Mouse (Mus musculus): ENCODE results near the gene Nwd2.

Nwd2 gene

DNA sequence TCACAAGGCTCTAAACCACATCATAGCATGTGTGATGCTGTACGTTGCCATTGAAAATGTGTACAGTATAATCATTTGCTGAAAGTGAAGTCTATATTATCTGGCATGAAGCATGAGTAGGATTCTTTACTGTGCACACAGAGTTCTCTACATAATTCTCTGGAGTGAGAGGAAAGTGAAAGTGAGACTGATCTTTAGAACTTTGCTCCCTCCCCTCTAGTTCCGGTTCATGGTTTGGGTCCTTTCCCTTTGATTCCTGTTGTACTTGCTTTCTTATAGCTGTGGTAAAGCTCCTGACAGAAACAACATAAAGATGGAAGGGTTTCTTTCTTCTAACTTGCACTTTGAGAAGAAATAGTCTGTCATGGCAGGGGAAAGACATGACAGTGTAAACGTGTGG, 107.0 kb downstream of the Nwd2 start:
- 87% methylated on average over 3 of the region's 3 CpGs for WGBS

DNA sequence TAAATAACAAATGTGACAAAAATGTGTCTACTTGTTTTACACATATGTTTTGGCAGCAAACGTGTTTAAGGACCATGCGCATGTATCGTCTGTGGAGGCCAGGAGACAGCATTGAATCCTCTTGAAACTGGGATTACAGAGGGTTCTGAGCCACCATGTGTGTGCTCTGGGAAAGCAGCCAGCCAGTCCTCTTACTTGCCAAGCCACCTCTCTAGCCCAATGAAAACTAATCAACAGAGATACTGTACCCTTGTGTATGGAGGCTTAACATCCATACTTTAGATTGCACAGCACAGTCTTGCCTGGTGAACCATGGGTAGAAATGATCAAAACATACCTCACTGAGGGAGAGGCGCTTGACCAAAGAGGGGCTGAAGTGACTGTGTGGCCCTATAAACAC, 117.0 kb downstream of the Nwd2 start:
- 60% methylated on average over 4 of the region's 4 CpGs for WGBS

DNA sequence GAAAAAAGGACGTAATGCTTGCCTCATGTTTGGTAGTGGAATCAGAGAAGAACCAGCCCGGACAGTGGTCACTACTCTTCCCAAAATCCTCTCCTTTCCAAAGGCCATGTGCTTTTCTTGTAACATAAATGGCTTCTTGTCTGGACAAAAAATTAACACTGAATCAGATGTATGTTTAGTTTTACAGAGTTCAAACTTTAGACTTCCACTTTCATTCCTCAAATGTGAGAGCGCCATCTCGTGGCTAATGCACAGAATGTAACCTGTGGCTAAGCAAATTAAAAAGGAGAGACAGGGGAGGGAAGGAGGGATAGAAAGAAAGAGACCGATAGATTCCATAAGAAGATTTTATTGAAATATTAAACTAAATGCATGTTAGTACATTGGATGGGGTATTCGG, 117.8 kb downstream of the Nwd2 start:
- WGBS, result 20% methylated on average over 6 of the region's 6 CpGs

DNA sequence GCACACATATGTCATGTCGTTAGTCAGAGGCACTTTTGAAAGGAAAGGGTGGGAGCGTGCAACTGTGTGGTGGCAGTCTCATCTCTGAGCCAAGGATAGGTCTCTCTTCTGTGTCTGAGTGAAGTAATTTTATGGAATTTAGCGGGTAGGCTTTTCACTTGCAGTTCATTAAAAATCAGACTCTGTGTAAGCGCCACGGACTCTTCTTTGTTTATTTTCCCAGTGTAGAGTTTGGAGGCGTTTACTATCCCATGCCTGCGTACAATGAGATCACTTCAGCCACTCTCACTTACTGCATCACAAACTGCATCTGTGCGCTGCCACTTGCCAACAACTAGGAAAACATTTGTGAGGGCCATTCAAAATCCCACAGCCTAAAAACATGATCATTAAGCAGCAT, 118.6 kb downstream of the Nwd2 start:
- 15% methylated on average over 8 of the region's 8 CpGs for WGBS

DNA sequence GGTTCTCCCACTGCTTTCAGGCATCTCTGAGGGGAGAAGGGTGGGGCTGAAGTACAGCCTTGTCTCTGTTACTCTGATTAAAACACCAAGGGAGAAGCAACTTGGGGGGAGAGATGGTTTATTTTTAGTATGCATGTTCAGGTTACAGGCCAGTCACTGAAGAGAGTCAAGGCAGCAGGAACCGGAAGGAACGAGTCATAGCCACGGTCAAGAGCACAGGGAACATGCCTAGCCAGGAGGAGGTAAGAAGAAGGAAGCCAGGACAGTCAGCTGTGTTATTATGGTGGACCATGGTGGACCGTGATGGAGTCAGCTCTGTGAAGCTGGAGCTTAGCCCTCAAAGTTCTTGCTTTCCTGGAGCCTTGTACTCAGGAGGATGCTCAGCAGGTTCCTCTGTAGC, 119.3 kb downstream of the Nwd2 start:
- WGBS, result 83% methylated on average over 4 of the region's 4 CpGs

DNA sequence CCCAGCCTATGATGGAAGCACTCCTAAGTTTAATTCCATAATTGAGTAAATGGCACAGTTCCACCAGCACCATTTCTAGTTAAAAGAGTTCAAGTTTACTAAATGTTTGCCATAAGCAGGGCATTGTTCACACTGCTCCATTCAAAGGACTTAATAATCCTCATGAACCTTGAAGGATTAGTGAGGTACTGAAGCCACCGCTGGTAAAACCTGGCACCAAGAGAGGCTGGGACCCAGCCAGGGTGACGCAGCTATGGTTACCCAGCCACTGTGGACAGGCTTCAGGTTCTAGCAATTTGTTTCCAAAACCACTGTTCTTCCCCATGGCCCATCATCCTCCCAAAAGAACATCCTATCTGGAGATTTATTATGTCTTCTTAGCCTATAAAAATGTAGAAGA, 124.1 kb downstream of the Nwd2 start:
- 59% methylated on average over 2 of the region's 2 CpGs for WGBS

DNA sequence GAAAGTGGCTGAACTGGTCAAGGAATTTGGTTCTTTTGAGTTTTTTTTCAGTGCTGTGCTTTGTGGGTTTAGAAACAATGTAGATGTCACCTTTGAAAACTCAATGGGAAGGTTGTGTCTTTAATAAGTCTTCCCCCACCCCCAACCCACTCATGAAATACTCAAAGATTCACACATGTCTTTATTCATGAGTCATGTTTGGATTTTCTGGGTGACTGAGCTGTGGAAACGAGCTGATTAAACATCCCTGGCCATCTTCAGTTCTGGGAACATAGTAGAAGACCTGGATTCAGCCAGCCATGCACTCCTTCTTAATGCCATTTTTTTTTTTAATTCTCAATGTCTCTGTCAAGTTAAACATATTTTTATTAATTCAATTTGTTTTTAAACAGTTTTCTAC, 124.7 kb downstream of the Nwd2 start:
- WGBS, result 51% methylated on average over 1 of the region's 1 CpGs

DNA sequence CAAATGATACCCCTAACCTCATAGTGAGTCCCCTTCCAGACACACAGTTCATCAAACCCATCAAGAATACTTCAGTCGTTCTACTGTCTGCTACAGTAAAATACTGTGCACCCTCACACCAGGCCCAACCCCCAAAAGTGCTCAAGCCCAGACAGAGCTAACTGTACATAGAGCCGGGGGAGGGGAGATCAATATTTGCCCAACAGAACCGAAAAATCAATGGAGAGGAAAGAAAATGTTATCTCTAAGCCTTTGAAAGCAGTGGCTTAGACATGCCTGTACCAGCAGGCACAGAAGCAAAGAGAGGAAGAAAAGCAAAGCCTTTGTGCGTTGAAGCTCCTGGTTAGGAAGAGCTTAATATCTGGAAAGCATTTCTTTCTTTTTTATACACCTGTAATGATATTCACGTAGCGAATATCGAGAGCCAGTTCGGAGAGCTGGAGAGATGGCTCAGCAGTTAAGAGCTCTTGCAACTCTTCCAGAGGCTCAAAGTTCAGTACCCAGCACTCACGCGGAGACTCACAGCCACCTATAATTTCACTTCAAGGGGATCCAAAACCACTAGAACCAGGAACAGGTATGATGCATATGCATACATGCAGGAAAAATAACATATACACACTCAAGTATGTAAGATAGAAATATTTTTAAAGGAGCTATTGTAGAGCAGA, 139.4 kb downstream of the Nwd2 start:
- 91% methylated on average over 10 of the region's 10 CpGs for WGBS

DNA sequence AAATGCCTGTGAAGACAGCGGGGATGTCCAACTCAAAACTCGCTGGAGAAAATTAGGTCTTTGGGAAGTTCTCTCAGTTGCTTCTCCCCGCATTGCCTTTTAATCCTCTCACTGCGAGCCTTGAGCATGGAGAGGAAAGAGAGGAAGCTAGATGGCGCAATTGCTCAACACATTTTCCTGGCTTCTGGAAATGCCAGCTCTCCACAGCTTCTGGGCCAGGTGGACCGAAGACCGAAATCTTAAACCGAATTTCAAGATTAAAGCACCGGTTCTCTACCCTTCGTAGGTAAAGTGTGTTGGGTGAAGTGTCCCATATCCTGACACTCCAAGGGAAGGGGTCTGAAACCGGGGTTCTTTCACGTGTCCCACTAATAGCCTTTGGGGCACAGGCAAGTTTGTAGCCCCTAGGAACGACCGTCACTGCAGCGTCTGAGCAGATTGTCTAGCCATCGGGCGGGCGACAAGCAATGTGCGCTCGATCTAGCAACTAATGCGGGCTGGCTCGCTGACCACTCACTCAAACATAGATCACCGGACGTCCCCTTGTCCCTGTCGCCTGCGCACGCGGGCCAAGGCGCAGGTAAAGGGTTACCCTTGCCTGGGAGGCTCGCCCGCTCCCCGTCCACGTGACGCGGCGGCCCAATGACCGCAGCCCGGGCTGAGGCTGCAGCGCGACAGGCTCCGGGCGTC, 163.1 kb downstream of the Nwd2 start, which contains the start of gene 0610040J01Rik:
Gene 0610040J01Rik, plus strand, starts transcription at position 545 of the 690 bp plus-strand sequence.
- WGBS, result 3% methylated on average over 42 of the region's 42 CpGs

DNA sequence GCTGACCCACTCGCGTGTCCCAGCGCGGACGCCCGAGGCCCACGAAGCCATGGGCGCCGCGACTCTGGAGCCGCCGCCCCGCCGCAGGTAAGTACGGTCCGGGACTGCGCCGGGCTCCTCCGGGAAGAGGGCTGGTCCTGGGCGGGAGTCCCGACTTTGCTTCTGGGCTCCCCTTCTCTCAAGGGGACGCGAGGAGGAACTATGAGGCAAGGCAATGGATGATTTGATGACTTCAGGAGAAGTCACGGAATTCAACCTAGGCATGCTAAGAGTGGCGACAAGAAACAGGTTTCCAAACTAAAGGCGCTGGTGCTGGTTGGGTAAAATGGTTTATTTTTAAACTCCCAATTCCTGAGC, 163.6 kb downstream of the Nwd2 start:
- WGBS, result 3% methylated on average over 26 of the region's 26 CpGs

DNA sequence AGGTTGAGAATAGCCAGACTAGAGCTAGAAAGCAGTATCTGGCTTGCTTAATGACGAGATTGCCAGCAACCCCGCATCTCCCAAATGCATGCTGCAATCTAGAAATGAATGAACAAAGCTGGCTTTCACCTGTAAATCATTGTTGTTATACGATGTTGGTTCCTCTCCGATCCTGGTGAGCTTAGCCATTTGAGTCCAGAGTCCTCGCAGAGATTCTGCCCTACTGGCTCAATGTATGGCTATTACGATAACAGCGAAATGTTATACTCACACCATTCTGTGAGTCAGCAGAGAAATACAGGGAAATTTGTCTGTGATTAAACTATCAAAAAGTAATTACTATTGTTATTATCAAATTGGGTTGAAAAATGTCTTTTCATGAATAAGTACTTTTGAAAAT, 167.7 kb downstream of the Nwd2 start:
- 95% methylated on average over 7 of the region's 7 CpGs for WGBS

DNA sequence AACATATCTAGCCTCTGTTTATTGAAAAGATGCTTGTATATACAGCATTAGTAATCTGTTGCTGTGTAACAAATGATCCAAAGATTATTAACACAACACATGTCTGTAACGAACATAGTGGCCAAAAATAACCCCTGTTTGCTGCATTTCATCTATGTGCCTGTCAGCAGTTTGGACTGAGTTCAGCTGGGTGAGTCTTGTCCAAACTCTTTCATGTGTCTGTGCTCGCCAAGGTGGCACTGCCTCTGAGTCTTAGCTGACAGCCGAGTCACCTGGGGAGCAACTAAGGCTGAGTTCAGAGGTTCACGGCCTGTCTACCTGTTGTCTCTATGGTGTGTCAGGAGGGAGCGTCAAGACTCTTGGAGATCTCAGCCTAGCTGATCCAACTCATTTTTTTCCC, 168.4 kb downstream of the Nwd2 start:
- 75% methylated on average over 5 of the region's 5 CpGs for WGBS

DNA sequence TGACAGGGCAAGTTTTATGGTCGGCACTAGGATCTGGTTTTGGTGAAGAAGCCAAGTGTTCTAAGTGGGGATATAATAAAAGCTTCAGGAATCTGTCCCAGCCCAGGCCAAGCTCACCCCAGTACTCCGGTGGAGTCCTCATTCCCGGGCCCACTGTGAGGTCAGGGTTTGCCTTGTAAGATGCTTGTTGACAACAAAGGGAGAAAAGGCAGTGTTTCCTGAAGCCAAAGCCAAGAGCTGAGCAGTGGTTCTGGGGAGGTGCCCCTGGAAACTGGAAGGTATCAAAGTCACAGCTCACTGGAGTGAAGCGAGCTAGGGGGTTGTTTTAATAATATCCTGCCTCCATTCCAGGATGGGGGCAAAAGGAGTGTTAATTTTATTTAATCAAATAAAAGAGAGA, 170.1 kb downstream of the Nwd2 start:
- 58% methylated on average over 4 of the region's 4 CpGs for WGBS

DNA sequence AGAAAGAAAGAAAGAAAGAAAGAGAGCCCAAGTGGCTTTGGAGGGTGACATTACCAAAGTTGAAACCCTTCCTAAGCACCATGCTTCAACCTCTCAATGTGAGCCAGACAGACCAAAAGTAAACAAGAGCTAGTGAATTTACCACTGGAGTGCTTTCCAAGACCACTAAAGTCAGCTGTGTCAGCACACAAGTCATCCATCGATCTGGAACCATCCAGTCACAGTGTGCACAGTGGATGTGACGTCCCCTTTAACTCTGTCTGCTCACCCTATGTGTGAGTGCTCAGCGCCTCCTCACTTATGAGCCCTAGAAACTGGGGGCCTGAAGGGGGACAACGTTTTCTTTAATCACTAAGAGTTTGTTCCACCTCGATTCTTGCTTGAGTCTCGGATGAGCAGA, 170.6 kb downstream of the Nwd2 start:
- 87% methylated on average over 6 of the region's 6 CpGs for WGBS

DNA sequence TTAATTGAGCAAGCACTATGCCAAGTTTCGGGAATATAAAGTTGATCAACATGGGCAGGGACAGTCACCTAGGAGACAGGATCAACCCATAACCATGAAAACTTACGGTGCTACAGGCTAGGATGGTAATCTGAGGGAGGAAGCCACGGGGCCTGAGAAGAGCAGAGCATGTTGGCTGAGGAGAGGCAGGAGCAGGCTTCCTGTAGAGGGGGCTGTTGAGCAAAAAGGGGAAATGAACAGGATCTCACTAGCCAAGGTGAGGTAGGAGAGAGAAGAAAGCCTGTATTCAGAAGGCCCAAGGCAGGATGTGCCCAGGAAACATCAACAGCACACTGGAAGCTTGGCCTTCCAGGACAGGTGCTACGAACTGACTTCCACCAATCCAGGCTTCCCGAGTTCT, 172.3 kb downstream of the Nwd2 start:
- 84% methylated on average over 5 of the region's 5 CpGs for WGBS

DNA sequence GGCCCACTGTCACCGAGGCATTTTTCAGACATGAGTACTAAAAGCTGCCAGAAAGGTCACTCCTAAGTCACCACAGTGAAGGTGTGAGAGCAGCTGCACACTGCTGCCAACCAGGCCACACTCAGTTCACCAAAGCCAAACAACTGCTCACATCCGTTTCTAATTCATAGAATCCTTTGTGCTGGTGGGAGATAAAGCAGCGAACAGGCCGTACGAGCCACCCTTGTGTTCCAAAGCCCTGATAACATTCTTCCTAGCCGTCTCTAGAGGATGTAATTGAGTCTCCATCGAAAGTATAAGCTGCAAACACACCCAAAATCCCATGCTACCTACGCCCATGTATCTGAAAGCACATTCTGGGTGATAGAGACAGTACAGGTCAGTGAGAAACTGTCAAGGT, 173.0 kb downstream of the Nwd2 start:
- 86% methylated on average over 8 of the region's 8 CpGs for WGBS

DNA sequence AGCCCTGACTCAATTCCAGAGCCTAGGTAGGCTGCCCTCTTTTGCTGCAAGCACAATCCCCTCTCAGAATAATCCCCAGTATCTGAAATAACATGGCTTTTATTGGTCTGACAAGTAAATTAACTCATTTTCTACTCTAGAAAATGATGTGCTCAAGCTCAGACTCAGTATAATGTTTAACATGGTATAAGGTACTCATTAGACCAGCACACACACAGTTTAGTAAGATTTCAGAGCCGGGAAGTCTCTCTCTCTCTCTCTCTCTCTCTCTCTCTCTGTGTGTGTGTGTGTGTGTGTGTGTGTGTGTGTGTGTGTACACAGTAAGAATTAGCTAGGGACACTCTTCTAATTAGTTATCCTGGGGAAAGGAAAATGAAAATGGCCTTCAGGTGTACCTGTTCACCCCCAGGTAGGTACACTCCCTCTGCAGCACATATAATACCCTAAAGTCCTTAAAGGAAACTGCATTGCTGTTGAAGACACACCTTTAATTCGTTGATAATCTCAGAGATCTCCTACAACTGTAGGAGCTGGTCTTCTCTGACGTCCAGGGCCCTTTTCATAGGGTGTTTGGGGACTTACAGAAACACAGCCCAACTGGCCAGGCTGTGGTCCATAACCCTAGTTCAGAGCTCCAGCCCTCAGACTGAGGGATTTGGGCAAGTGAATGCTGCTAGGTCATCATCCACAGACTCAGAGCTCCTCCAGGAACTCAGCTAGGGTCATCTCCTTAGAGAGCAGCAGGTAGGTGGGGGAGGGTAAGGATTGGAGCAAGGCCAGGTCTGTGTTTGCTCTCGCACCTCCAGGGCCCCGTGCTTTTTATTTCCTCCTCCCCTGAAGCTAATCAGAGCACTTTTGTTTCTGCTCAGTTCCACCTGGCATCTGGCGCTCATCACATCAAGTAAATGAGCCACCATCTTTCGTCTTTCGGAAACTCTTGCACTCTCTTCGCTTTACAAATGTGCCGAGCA, 174.7 kb downstream of the Nwd2 start:
- WGBS, result 74% methylated on average over 10 of the region's 10 CpGs

DNA sequence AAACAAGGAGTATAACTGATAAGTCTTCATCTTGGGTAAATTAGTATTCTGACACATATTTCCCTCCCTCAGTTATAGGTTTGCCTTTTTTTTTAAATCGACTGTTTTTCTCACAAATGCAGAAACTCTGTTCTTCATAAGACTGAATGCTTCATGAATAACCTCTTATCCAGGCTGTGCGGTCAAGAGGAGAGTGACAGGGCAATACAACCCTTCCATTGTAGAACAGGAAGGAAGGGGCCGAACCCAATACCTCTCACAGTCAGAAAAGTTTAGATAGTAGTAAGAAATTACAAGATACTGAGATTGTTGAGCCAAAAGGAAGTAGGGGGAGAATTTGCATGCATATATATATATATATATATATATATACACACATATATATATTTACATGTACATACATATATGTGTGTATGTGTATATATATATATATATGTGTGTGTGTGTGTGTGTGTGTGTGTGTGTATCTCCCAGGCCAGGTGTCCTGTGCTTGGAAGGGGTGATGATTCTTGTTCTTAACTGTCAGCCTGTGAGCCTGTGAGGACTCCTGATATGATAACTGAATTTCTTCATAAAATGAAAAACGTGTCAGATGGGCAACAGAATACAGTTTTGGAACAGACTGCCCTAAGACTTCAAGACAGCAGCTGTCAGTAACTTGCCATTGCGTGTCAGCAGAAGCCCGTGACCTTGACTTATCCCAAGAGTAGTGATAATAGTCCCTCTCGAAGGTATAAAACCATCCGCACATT, 175.9 kb downstream of the Nwd2 start:
- WGBS, result 84% methylated on average over 8 of the region's 8 CpGs

DNA sequence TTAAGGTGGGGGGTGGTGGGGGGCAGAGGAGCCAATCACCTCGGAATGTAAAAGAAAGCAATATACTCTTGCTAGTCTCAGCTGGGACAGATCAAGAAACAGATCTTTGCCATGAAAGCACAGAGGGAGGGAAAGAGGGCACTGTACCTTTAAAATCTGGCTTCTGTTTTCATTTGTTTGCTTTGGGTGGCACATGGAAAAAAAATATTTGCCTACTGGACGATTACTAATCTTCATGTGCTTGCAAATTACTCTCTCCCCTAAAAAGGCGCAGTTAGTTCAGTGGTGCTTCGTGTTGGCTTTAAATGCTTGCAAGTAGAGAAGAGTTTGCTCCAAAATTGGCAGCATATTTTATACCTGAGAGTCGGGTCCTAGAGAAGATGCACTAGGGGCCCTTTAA, 177.0 kb downstream of the Nwd2 start:
- WGBS, result 75% methylated on average over 5 of the region's 5 CpGs

DNA sequence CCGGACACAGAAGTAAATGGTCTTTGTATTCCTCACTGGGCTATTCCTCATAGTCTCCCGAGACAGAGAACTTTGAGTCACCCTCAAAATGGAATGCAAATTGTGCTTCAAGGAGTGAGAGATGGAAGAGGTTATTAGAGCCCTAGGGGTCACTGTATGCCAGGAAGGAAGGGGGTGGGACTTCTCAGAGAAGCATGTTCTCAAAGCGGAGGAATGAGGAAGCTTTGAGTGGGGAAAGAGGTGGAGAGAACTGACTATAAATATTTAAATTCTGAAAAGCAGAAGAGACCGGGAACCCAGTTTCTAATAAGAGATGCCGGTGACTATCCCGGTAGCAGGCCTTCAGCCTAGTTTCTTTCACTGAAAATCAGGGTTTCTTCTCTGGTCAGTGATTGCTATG, 178.1 kb downstream of the Nwd2 start:
- WGBS, result 61% methylated on average over 6 of the region's 6 CpGs

DNA sequence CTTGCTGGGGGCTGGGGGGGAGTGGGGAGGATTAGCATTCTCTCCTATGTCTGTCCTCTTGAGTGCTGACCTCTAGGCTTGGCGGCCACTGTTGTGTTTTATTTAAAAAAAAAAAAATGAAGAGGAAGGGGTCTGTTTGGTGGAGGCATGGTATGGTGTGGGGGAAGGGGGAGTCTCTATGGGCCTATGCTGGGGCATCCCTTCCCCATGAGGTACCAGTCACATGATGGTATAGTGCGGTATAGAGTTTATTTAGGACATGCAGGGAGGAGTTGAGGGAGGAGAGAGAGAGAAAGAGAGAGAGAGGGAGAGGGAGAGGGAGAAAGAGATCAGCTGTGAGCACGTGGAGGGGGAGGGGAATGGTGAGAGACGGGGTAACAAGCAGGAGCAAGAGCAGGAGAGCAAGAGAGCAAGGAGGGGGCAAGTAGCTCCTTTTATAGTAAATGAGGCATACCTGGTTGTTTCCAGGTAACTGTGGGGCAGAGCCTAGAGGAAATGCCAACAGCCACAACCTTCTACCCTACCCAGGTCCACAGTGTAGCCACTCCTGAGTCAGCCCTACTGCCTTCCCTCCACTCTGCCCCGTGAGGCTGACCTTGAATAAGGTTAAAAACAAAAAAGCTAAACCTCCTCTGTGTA, 178.6 kb downstream of the Nwd2 start:
- 56% methylated on average over 5 of the region's 5 CpGs for WGBS

All from cerebral cortex, adult 2 months (tissue).